Mouse (Mus musculus) testis, postnatal 10 days (tissue): ENCODE results near the gene Mbnl2.

Experiments
- DNase-seq: peaks from one replicate; pipeline ENCODE4 v3.0.0; 2021; ENCODE audit warnings: low spot score

Gene Mbnl2

GRCm38 (mm10) chr14:120330454-120330853 is 55.0 kb downstream of the Mbnl2 start:
- no peak for DNase-seq

GRCm38 (mm10) chr14:120330881-120331514 is 55.5 kb downstream of the Mbnl2 start:
- DNase-seq: no peak

- no peak for DNase-seq
These were observed 58.2 kb downstream of the Mbnl2 start for GRCm38 (mm10) chr14:120333465-120334243.

- no peak for DNase-seq
These were observed 59.9 kb downstream of the Mbnl2 start for GRCm38 (mm10) chr14:120335366-120335765.

- no peak for DNase-seq
These were observed 60.4 kb downstream of the Mbnl2 start for GRCm38 (mm10) chr14:120335871-120336270.

- DNase-seq: peak; percentile 64
These were observed 60.9 kb downstream of the Mbnl2 start for GRCm38 (mm10) chr14:120336380-120336779.

- no peak for DNase-seq
These were observed 61.4 kb downstream of the Mbnl2 start for GRCm38 (mm10) chr14:120336841-120337240.

- DNase-seq: no peak
These were observed 62.4 kb downstream of the Mbnl2 start for GRCm38 (mm10) chr14:120337731-120338462.

GRCm38 (mm10) chr14:120338706-120339105 is 63.2 kb downstream of the Mbnl2 start:
- DNase-seq: no peak

GRCm38 (mm10) chr14:120341912-120342311 is 66.4 kb downstream of the Mbnl2 start:
- DNase-seq: peak; percentile 16

GRCm38 (mm10) chr14:120342321-120342720 is 66.9 kb downstream of the Mbnl2 start:
- DNase-seq: peak; percentile 12

- no peak for DNase-seq
These were observed 69.2 kb downstream of the Mbnl2 start for GRCm38 (mm10) chr14:120344641-120345040.

- no peak for DNase-seq
These were observed 72.2 kb downstream of the Mbnl2 start for GRCm38 (mm10) chr14:120347410-120348315.

GRCm38 (mm10) chr14:120349332-120349731 is 73.9 kb downstream of the Mbnl2 start:
- DNase-seq: no peak

GRCm38 (mm10) chr14:120352136-120352843 is 76.8 kb downstream of the Mbnl2 start:
- DNase-seq: no peak

- no peak for DNase-seq
These were observed 77.7 kb downstream of the Mbnl2 start for GRCm38 (mm10) chr14:120353211-120353610.

GRCm38 (mm10) chr14:120354595-120354994 is 79.1 kb downstream of the Mbnl2 start:
- no peak for DNase-seq

GRCm38 (mm10) chr14:120355040-120355741 is 79.7 kb downstream of the Mbnl2 start:
- DNase-seq: peak; percentile 78

- DNase-seq: no peak
These were observed 80.4 kb downstream of the Mbnl2 start for GRCm38 (mm10) chr14:120355742-120356440.
